Mouse (Mus musculus) ES-E14 (cell line): ENCODE measurements around the gene Igfbp7. TPM values are rescaled to one million over a fixed set of nuclear protein-coding genes. Genes with fewer than 3 reads are reported as not detected.

Experiments used
- DNase-seq: peaks from one replicate; pipeline ENCODE4 v3.0.0-alpha.2; 2013; ENCODE audit warnings: low read depth, low spot score
- H3K27ac ChIP-seq: 2 replicates; pipeline ENCODE4 v1.5.1; 2012; ENCODE audit warnings: low read depth, mild to moderate bottlenecking, low read length, moderate library complexity, mixed read lengths; ENCODE audit not compliant: poor library complexity, insufficient read depth, severe bottlenecking
- H3K36me3 ChIP-seq: 2 replicates; pipeline ENCODE4 v1.6.1; 2012; ENCODE audit warnings: mild to moderate bottlenecking, low read length, moderate library complexity, mixed read lengths; ENCODE audit not compliant: control insufficient read depth, poor library complexity, insufficient read depth, severe bottlenecking
- H3K4me1 ChIP-seq, 2 experiments: fragments of 150-350 bp in 1 of 2; sonication (generic) in 1 of 2; 2 replicates each; pipeline ENCODE4 v1.6.1; 2012; ENCODE audit warnings: low read length in 2 of 2, mild to moderate bottlenecking in 1 of 2, mixed read lengths in 1 of 2; ENCODE audit not compliant: control insufficient read depth in 2 of 2, insufficient read depth in 2 of 2, poor library complexity in 1 of 2
- H3K4me3 ChIP-seq, 2 experiments: fragments of 150-350 bp in 1 of 2; sonication (generic) in 1 of 2; 2 replicates each; pipeline ENCODE4 v1.5.1; 2012; ENCODE audit warnings: low read length in 2 of 2, low read depth in 1 of 2, mild to moderate bottlenecking in 1 of 2, mixed read lengths in 1 of 2; ENCODE audit not compliant: insufficient read depth in 1 of 2, poor library complexity in 1 of 2, severe bottlenecking in 1 of 2
- H3K9ac ChIP-seq: 2 replicates; pipeline ENCODE4 v1.6.1; 2012; ENCODE audit warnings: low read depth, mild to moderate bottlenecking, low read length, mixed read lengths; ENCODE audit not compliant: poor library complexity, insufficient read depth, severe bottlenecking
- H3K9me3 ChIP-seq: fragments of 150-350 bp; sonication (generic); 2 replicates; pipeline ENCODE4 v1.6.1; 2012; ENCODE audit warnings: low read depth, mild to moderate bottlenecking, low read length; ENCODE audit not compliant: control insufficient read depth, insufficient read depth
- CHD2 ChIP-seq: IDR thresholded peaks from 2 replicates; pipeline ENCODE4 v1.6.1; 2014; ENCODE audit warnings: mild to moderate bottlenecking, low read depth, low read length, inconsistent platforms
- HCFC1 ChIP-seq: IDR thresholded peaks from 2 replicates; pipeline ENCODE4 v1.6.1; 2012; ENCODE audit warnings: low read length, inconsistent platforms, borderline replicate concordance; ENCODE audit not compliant: insufficient read depth
- MAFK ChIP-seq: IDR thresholded peaks from 2 replicates; pipeline ENCODE4 v1.6.1; 2014; ENCODE audit warnings: mild to moderate bottlenecking, low read depth, low read length, inconsistent platforms; ENCODE audit not compliant: insufficient read depth
- ZC3H11A ChIP-seq: IDR thresholded peaks from 2 replicates; pipeline ENCODE4 v1.6.1; 2012; ENCODE audit warnings: low read depth, mild to moderate bottlenecking, inconsistent platforms, low read length, borderline replicate concordance
- ZNF384 ChIP-seq: IDR thresholded peaks from 2 replicates; pipeline ENCODE4 v1.6.1; 2012; ENCODE audit warnings: low read depth, low read length, inconsistent platforms
- in situ Hi-C, 2 experiments: fragments of 600-800 bp; cut with MboI; formaldehyde crosslinking; loops; one replicate each; pipeline ENCODE4 v1.15.1; 2025; ENCODE audit warnings: low sequenced_read_pairs in 2 of 2, inconsistent platforms in 1 of 2; ENCODE audit not compliant: unreplicated experiment in 2 of 2
- total RNA-seq: library from RNA; depleted of rRNA; stranded (reverse); fragments of 300-350 nt; gene quantifications from 2 replicates; pipeline ENCODE4 v1.2.3, GENCODE M21; 2012

The Igfbp7 gene
- total RNA-seq, 1 experiment, result 65.2 TPM

DNA sequence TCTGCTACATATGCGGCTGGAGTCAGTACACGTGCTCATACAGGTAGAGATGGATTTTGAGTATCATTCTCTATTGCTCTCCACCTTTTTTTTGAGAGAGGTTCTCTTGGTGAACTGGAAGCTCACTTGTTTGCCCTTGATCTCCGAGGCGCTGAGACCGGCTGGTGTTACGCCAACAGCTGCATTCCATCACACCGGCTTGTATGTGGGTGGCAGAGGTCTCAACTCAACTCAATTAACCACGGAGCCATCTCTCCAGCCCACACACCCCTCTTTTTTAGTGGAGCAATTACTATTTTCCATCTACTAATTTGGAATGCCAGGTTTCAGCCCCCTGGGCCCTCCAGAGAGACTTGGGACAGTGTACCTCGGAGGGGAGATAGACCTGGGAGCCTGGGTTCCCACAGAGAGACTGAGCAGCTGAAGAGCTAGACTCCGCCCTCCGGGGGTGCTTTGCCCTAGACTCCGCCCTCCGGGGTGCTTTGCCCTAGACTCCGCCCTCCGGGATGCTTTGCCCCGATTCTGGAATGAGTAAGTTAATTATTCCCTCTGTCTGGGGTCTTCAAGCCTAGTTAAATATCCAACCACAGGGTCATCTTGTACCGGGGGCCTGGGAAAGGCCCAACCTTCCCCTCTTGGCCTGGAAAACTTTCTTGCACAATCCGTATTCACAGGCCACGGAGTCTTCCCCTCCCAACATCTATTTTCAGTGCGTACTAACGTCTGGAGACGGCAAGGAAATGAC, 50.3 kb downstream of the Igfbp7 start:
- Histone ChIP-seq H3K27ac (no peak overlapping the region), H3K4me3 (peak overlapping the region; percentile 45 to 68; a peak in 3 of 4 replicates), H3K9ac (peak overlapping the region; percentile 40), H3K9me3 (no peaks in the 10 kb centered on the region), H3K4me1 (peaks cover 2 to 7% of the 10 kb centered on the region in 2 experiments), H3K36me3 (no peaks in the 10 kb centered on the region)
- in situ Hi-C loops, result no loop called here
- DNase-seq, result peak; percentile 62
- TF ChIP-seq MAFK (no peak), HCFC1 (no peak), ZNF384 (no peak), CHD2 (no peak), ZC3H11A (no peak)

DNA sequence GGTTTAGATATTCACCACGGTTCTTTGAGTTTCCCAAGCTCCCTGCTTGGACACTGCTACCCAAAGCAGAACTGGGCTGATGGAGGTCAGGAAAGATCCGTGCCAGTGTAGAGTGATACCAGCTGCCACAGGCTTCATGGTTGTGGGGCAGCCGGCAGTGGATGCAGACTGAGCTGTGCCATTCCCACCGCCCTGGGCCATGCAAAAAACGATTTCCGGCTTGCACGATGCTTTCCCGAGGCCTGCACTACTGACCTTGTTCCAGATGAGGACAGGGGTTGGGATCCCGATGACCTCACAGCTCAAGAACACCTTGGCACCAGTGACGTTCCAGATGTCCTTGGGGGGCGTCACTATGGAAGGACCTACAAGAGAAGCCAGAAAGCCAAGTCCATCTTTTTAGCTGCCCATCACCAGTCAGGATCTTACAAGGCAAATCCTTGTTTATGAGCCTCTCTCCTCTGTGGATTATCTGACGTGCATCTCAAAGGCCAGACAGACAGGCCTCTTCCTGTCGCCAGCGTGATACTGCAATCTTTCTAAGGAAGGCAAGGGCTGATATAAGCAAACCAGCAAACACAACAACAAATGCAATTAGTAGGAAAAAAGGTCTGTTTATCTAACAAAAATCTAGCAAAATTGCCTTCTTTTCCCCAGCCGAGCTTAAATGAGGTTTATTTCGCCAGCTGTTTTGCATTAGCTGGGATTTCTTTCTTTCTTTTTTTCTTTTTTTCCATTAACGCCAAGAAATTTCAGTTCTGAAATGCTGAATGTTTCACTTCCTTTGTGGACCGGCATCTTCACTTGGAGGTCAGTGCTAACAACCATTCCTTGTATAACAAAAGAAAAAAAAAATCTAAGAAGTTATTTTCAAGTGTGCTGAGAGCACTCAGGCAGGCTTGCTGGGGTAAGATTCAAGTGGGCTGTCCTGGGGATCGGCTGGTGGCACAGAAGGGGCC, 52.3 kb downstream of the Igfbp7 start:
- peaks cover 0 to 6% of the 10 kb centered on the region in 2 experiments; a peak in 3 of 4 replicates for H3K4me1 ChIP-seq
- H3K36me3 ChIP-seq, result no peaks in the 10 kb centered on the region; the same call in 1 of the 2 replicates
- H3K9me3 ChIP-seq, result no peaks in the 10 kb centered on the region
- in situ Hi-C loops, result no loop called here
- DNase-seq, result no peak
- no peak for TF ChIP-seq ZNF384
- no peak for TF ChIP-seq HCFC1
- no peak for TF ChIP-seq MAFK
- no peak for TF ChIP-seq CHD2
- TF ChIP-seq ZC3H11A, result no peak
- no peak overlapping the region for H3K27ac ChIP-seq
- no peak overlapping the region for H3K9ac ChIP-seq
- H3K4me3 ChIP-seq, result no peak overlapping the region

- peaks cover 0 to 5% of the 10 kb centered on the region in 2 experiments; a peak in 2 of 4 replicates for H3K4me1 ChIP-seq
- no peaks in the 10 kb centered on the region for H3K9me3 ChIP-seq
- H3K27ac ChIP-seq, result no peak overlapping the region
- TF ChIP-seq MAFK (no peak), ZC3H11A (peak; percentile 82)
- H3K4me3 ChIP-seq, result no peak overlapping the region
- H3K9ac ChIP-seq, result no peak overlapping the region
- DNase-seq, result peak; percentile 74
- peaks cover 4% of the 10 kb centered on the region; the same call in 1 of the 2 replicates for H3K36me3 ChIP-seq
- in situ Hi-C loops, result no loop called here
Measured at GRCm38 (mm10) chr5:77354361-77354787, 53.5 kb downstream of the Igfbp7 start.

DNA sequence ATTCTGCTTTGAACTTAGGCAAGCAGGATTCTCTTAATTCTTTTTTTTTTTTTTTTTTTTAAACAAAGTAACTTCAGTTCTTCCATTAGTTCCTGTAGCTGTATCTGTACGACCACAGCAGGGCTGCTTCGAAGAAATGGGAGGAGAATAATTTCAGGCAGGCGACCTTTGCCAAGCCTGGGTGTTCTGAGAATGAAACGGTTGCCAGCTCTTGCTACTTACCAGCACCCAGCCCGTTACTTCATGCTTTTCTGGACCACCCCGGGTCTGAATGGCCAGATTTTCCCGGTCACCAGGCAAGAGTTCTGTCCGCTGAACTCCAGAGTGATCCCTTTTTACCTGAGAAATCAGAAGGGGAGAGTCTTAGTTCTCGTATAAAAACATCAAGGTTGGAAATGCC, 56.1 kb downstream of the Igfbp7 start:
- Histone ChIP-seq H3K4me1 (no peaks in the 10 kb centered on the region; a peak in 1 of 4 replicates), H3K9me3 (no peaks in the 10 kb centered on the region), H3K27ac (no peak overlapping the region), H3K9ac (no peak overlapping the region), H3K36me3 (peaks cover 19% of the 10 kb centered on the region), H3K4me3 (no peak overlapping the region)
- in situ Hi-C loops, result no loop called here
- TF ChIP-seq CHD2 (no peak), HCFC1 (no peak), MAFK (no peak), ZC3H11A (no peak), ZNF384 (no peak)
- no peak for DNase-seq
